Mouse (Mus musculus) c-Kit-positive CD71-positive TER-119-negative erythroid progenitor cells, embryonic 14.5 days (primary cell): ENCODE measurements at regions not wholly inside any gene's neighbourhood (a gene's known extent, or its start where the extent isn't known, plus 50 kb on each side); places are given as distances from the start of the nearest gene placed in this dataset.
"Not testable (repeated sequence)": the region's sequence is repeated elsewhere in the genome, so short reads cannot be mapped to it uniquely, and the experiment has no call there.

Experiments
- DNase-seq: peaks from one replicate; pipeline ENCODE4 v3.0.0-alpha.2; 2013; ENCODE audit warnings: low read depth

DNA sequence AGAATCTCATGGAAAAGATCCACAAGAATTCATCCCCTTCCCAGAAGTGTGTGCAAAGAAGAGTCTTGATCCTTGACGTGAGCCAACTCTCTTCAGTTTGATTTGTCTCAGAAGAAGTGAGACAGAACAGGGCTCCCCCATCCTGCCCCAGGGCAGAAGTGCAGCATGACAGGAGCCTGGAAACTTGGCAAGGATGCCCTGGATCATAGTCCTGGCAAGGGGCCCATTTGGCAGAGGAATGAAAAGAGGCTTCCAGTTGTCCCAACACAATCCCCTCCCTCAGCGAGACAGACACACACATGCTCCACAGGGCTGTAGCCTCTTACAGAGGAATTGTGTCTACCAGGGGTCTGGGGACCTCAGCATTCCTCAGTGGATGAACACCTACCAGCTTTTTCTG is 102.7 kb downstream of the Ptpn20 start:
- DNase-seq = no peak

DNA sequence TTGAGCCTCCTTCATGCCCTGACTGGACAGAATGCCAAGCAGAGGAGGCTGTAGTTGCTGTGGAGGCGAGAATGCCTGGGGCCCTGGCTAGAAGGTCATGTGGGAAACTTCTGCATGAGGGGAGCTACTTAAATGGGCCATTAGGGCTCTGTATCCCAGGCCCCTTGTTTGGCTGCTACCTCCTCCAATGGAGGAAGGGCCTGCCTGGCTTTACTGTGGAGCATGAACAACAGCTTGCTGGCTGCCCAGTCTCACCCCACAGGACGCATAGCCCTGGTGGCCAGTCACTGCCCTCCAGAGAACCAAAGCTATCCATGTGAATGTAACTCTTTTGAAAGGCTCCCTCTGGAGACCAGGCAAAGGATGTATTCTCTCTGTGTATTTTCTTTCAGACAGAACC is 105.2 kb downstream of the Ptpn20 start:
- no peak for DNase-seq

DNA sequence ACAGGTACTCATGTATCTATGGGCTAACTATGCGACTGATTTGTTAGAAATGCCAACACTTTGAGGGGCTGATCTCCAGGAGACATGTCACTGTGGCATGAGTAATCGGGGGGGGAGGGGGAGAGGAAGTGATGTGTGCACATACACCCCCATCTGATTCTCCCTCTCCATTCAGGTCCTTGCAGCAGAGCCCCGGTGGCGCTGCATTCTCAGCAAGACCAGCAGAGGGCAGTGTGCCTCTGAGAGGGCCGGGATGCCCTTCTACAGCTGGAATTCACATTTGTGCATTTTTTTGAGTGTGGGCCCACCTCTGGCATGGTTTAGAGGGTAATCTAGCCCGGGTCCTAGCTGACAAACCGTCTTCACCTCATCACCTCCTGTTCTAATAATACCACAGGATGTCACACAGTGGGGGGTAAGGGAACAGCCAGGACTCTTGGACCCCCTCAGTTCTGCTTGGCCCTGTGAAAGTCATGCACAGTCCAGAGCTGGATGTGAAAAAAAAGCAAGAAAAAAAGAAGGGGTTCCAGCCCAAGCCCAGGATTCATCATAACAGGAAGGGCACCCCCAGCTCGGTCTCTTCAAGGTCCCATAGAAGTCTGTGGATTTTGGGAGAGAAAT is 106.5 kb downstream of the Ptpn20 start:
- peak; percentile 16 for DNase-seq

DNA sequence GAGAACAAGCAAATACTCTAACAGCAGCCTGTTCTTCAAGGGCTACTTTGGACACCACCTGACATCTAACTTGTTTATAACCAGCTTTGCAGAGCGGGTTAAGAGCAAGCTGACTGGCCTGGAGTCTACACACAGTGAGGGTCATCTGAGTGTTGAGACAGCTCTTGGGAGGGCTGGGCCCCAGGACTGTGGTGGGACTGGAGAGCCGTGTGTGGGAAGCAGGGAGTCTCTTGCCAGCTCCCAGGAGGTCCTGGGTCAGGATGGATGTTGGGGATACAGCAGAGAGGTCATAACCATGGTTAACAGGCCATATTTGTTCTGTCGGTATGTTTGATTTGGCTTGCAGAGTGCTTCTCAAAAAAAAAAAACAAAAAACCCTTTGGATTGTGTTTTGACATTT is 107.8 kb downstream of the Ptpn20 start:
- DNase-seq = no peak

DNA sequence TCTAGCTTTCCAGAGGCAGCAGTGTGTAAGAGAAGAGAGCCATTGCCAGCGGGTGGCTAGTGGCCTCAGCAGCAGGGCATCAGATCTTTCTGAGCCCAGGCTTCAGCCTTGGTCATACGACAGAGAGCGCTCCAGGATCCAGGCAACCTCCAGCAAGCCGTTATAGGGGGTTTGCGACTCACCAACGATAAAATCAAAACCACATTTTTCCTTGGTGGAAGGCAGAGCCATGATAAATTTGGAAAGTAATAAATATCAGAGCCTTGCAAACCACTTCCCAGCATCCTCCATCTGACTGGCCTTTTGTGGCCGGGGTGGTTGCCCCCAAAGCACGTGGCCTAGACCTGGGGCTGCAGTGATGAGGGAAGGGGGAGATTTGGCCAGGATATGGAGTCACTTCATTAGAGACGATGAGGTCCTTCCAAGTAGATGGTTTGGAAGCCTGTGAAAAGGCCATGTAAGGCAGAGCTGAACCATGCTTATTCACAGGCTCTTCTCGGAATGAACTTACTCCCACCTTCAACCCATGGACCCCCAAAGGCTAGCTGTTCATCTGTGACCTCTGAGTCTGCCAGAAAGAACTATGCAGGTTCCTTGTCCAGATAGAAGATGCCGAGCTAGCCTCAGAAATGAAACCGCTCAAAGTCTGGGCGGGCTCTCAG is 110.9 kb downstream of the Ptpn20 start:
- no peak for DNase-seq

DNA sequence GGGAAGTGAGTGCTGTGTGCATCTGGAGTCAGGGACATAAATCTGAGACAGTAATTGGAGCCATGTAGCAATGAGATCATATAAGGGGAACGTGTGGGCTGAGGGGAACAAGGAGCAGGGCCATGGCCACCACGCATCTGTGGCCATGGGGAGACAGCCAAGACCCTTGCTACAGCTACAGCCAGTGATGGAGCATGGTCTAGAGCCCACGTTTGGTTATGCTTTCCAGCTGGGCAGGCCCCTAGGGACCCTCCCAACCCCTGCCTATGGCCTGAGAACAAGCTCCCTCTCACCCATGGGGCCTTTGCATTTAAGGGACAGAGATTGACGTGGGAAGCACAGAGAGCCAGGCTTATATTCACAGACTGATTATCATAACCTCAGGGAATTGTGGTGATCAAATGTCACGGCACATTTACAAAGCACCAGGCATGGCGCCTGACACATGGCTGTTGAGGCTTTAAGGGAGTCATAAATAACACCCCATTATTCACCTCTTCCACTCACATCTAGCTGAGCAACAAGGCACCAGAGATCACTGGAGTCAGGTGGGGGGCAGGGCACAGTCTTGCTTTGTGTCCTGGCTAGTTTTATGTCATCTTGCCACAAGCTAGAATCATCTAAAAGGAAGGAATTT is 118.8 kb downstream of the Ptpn20 start:
- DNase-seq = no peak

DNA sequence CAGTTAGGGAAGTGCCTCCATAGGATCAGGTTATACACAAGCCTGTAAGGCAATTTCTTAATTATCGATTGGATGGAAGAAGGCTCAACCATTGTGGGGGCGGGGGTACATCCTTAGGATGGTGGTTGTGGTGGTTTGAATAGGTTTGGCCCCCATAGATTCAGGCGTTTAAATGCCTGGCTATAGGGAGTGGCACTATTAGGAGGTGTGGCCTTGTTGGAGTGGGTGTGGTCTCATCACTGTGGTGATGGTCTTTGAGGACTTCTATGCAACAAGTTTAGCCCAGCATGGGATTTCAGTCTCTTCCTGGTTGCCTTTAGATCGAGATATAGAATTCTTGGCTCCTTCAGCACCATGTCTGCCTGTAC is 119.3 kb downstream of the Ptpn20 start:
- no peak for DNase-seq

DNA sequence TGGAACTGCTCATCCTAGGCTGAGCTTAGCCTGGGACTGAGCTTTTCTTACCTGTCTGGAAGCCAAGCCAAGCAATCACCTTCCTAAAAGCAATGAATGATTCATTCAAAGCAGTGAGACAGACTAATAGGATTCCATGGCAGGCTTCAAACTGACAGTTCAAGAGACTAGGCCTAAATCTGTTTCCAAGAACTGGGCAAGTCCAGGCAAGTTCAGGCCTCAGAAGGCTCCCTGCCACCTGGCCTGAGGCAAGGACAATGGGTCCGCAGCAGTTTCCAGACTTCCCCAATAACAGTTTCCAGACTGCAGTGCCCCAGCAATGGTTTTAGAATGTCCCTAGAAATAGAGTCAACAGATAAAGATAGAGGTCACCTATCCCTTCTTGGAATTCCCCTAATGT is 123.5 kb downstream of the Ptpn20 start:
- no peak for DNase-seq

DNA sequence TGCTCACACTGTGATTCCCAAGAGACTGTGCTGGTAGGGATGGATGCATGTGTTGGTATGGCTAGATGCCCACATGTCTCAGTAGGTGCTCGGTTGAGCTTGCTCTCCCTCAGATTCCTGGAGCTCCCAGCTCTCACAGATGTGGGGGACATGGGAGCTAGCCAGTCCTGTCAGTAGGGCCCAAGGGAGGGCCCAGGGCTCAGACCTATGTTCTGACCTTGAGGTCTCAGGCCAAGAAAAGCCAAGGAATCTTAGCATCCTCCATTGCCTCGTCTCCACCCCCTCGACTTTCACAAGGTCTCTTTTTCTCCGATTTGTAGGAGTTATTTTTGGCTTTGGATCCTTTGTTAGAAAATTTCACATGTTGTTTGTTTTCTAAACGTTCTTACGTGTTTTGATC is 130.6 kb downstream of the Ptpn20 start:
- DNase-seq = no peak

DNA sequence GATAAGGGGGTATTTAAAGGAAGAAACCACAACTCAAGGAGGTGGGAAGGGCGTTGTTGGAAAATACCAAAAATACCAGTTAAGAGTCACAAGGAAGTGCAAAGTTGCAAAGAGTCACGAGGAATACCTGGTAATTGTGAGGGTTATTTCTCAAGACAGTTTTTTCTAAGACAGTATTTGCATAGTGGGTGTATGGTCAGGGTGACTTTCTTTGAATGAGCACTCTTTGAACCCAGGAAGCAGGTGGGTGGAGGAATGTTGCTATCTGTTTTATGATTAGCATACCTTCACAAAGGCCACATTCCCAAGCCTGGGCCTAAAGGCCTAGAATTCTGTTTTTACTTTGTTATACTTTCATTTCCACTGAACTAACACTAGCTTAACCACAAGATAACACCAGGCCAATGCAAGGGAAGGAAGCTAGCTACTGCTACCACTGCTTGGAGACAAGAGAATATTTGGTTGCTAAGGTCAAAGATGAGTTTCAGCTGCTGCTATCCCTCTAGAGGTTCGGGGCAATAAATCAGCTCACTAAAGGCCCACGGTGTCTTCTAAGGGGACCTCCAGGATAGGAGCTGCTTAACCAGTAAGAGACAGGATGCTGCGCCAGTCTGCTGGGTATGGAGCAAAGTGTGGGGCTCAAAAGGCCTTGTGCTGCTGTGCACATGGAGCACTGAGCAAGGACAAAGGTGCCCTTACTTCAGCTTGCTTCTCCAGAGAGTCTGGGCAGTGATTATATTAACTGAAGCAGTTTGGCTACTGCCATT is 133.6 kb downstream of the Ptpn20 start:
- not testable (repeated sequence) for DNase-seq

DNA sequence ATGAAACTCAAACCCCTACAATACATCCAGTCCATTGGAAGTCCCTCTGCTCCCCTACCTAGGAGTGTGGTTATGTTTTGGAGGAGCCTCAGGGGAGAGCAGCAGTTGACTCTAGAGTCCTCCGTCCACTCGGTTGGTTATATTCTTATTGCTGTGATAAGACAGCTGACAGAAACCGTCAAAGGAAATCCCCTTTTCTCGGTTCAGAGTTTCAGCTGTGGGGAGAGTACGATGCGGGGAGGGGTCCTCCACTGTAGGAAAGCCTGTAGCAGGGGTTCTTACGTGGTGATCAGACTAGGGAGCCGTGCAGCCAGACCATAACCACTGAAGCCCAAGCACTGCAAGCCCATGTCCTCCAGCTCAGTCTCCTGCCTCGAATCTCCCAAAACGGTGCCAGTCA is 137.5 kb downstream of the Ptpn20 start:
- DNase-seq = no peak

DNA sequence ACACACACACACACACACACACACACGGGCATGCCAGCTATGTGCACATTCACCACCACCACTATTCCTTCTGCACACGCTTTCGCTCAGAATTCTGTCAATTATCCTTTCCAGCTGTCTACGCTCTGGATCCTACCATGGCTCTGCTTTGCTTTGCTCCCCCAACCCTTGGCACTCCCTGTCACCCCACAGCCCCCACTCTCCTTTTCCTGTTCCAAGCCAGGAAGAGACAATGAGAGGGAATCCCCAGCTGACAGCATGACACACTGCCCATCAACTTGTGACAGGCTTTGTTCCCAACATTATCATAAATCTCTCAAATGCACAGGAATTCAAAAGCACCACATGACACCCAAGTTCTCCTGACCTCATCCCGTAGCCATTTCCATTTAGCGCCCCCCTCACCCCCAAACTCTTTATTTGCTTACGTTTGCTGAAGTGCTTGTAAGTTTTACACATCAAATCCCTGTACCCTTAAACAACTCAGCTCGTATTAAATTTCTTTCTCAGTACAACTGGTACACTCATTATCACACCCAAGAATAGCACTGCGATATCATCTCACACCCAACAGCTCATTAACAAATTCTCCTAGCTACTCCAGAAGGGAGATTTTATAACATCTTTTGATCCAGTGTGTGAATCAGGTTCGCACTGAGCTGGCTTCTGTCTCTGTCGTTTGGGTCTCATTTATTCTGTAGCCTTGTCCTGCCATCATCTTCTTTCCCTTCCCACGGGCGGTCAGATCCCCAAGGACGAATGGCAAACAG is 140.3 kb downstream of the Ptpn20 start:
- no peak for DNase-seq

DNA sequence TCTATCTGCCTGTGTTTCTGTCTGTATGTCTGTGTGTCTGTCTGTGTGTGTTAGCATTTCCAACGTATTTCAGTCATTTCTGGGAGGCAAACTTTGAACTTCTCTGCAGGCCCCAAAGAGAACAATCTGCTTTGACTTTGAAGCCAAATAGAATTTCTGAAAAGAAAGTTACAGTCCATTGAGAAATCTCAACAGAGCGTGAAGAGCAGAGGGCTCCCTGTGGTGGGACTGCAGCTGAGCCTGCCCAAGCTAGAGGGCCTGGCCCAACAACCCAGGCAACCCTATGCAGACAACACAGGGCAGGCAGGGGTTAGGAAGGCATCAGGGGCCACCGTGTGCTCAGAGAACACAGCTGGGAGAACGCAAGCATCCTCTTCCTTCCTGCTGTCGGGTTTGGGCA is 143.7 kb downstream of the Ptpn20 start:
- no peak for DNase-seq

DNA sequence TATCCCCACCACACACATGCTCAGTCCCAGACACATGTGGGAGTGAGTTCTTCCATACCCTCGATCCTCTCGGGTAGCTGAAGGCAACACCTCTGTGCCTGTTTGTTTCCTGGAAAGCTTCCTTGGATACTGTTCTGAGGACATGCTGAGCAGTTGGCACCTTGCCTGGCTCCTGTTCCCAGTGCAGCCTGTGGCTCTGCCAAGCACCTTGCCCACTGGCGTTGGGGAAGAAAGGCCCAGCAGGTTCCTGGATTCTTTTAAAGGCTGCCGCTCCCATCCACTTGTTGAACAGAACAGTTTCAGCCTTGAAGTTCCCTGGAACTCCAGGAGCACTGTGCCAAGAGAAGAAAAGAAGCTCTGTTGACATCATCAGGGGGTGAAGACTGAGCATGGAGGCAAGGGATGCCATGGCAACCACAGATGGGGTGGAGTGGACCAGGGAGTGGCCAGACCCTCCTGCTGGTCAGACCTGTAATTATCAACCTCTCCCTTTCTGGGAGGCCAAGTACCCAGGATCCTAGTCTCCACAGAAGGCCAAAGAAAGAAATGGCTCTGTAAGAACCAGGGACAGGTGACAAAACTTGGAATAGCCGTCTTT is 145.5 kb downstream of the Ptpn20 start:
- DNase-seq = no peak

DNA sequence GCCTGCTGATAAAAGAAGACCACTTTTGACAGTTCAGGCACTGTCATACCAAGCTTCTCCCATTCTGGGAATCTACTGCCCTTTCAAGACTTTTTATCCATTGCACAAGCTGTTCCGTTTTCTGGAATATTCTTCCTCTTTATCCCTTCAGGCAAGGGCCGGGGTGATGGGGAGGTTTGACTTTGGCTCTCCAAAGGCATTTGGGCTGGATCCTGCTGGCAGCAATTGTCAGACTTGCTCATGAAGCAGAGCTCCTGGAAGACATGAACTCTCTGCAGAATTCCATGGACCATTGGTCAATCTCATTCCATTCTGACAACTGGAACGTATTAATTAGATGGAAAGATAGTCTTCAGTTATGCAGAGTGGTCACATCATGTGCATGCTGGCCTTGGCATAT is 146.6 kb downstream of the Ptpn20 start:
- no peak for DNase-seq

DNA sequence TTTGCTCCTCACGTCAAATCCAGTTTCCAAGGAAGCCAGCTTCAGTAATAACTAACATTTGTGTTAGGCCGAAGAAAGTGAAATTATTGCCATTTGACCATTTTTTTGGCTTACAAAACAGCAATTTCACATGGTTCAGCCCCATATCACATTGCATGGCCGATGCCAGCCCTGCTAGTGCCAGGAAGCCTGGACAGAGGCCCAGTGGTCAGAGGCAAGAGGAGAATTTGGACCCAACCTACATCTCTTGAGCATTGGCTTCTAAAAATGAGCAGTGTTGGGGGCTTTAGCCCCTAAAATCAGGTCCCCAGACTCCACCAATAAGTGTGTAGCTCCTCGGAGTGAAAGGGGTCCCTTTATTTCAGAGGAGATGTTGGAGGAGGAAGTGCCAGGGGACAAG is 157.2 kb downstream of the Ptpn20 start:
- DNase-seq = no peak

DNA sequence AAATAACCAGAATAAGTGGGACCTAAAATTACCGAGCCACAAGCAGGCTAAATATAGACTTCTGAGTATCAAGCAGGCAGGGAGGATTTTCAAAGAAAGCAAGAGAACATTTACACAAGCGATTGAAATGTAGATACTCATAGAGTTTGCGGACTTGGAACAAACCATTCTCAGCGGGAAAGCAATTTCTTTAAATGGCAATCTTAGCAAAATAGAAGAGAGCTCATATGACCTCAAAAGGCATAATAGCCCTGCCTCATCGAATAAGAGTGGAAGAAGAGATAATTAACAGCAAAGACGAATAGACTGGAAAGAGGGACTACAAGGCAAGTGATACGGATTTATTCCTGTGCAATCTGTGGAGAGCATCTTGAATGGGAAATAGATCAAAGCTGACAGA is 163.7 kb upstream of the Gdf10 start:
- no peak for DNase-seq

DNA sequence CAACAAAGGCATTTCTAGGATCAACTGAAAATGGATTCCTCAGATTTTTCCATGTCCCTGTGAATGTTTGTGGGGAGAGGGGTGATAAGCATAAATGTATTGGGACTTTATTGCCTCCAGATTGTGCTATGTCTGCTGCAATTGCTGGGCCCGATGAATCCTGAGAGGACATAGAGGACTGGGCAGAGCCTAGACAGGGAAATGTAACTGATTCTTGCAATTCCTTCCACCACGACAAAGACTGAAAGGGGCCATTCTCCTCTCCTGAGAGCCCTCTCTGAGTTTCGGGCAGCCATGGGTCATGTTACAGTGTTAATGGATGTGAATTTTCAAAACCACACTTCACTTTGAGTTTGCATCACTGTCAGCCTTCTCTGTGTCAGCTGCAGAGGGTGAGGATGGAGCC is 159.7 kb upstream of the Gdf10 start:
- DNase-seq = no peak

DNA sequence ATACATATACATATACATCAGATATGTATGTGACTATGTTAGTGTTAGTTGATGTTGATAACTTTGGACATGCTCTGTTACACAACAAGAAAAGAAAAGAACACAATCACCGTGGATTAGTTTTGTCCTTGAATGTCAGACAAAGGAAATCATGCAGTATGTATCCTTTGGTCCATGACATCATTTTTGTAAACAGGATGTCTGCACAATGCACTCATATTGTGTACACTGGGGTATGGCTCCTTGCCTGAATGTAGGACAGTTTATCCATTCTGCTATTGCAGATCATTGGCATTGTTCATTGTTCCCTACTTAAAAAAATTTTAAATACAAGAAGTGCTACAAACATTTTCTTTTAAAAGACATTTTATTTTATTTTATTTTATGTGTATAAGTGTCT is 157.6 kb upstream of the Gdf10 start:
- DNase-seq = no peak

DNA sequence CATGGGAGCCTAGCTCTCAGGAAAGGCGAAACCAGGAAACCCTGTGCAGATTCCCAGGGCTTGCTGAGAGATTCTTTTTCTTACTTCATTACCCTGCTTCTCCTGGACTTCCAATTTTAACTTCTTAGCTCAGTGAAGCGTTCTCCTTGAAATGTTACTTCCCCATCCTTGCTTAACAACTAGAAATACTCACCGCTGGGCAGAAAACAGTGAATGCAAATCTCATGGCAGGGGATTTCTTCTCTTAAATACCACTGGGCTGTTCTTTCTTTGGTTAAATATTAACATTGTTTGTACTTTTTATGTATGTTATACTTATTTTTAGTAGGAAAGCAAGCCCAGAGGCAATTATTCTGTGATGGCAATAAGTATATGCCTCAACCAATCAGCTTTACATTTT is 151.0 kb upstream of the Gdf10 start:
- DNase-seq = no peak

DNA sequence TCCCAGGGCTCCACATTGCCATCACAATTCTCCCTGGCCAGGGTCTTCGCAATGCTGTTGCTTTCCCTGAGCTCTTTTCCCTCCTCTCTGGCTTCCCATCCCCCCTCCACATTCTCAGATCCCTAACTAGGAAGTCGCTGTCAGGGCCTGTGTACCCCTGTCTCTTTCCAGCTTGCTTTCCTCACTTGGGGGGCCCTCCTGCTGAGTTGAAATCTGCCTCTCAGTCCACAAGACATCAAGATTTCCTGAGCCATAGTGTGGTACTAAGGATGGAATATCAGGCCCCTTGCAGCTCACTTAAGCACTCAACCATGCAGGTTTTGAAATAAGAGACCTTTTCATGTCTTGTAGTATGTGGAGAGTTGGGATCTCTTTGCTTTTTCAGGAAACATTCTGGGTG is 133.8 kb upstream of the Gdf10 start:
- DNase-seq = no peak

DNA sequence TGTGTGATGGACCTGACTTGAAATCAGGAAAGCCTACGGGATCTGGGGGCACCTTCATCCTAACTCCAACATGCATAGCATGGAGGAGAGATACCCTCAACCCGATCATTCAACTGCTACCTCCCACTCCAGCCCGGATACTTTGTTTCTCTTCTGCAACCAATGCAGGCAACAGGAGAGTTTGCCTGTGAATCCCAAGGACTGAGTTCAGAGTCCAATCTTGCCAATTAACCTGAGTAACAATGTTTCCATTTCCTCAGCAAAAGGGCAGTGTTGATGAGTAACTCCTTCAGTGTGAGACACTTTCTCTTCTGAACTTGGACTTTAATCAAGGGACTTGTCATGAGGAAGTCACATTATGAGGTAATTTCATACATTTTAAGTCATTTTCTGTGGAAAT is 129.1 kb upstream of the Gdf10 start:
- no peak for DNase-seq
